Mouse (Mus musculus): Measurements from ENCODE around the gene Lrp5. TPM values are rescaled to one million over a fixed set of nuclear protein-coding genes. Genes with fewer than 3 reads are reported as not detected.
"Not testable (repeated sequence)": the region's sequence is repeated elsewhere in the genome, so short reads cannot be mapped to it uniquely, and the experiment has no call there.

Lrp5 gene
- polyA plus RNA-seq, 1 experiment = 87.8 TPM

DNA sequence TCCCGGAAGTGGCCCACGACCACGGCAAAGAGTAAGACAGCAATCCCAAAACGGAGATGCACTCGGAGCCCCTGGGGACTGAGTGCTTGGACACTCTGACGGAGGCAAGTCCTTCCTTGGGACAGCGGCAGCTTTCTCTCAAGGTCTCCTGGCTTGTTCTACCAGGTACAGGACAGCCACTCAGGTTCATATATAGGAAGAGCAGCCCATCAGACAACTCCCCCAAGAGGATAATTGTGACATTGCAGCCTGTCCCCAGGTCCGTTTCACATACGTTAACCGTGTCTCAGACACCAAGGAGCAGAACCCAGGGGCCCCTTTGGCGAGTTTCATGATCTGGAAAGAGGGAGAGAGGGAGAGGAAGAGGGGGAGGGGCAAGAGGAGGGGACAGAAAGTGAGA is 18.4 kb downstream of the Lrp5 start:
- 44% methylated on average over 11 of the region's 11 CpGs for WGBS
- Histone ChIP-seq H3K4me3 (replicated peaks; ENCODE audit: extremely low read depth, low read depth, low read length) (no peak overlapping the region), H3K4me1 (ENCODE audit: control insufficient read depth, insufficient read depth, low read length) (peaks cover 48% of the 10 kb centered on the region)
- TF ChIP-seq POLR2A (IDR thresholded peaks at IDR 0.05; ENCODE audit: borderline replicate concordance, extremely low read depth, low read depth, low read length) (no peak), CTCF (IDR thresholded peaks at IDR 0.05; ENCODE audit: insufficient read depth, low read length) (no peak)
- DNase-seq = no peak

DNA sequence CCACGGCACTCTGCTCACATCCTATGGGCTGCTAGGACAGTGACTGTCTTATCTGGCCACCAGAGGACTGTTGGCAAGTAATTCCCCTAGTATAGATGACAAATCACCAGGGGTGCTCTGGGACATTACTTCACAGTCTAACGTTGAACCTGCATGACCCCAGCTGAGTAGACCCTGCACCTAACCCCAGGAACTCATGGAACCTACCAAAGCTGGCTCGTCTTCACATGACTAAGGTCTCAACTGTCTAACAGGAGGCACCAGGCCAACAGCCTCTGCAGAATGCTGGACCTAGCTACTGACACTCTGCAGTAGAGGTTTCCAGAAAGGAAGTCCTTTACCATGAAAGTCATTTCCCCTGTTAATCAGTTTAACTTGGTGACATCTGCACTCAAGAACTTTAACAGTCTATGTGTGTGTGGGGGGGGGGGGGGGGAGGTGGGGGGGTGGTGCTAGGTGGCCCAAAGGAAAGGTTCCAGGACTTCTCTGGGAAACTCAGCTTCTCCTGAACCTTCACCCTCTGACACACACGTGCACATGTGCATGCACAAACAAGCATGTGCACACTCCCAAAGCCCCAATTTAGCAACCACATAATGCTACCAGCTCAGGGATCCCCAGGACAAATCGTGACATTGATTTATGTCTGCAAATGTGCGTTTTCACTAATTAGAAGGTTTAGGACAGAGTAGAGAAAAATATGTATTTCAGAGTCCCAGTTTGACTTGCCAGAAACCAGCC is 19.0 kb downstream of the Lrp5 start:
- H3K4me1 ChIP-seq (ENCODE audit: control insufficient read depth, insufficient read depth, low read length) = peaks cover 48% of the 10 kb centered on the region
- WGBS = 30% methylated on average over 6 of the region's 6 CpGs
- DNase-seq = no peak
- H3K4me3 ChIP-seq (replicated peaks; ENCODE audit: extremely low read depth, low read depth, low read length) = no peak overlapping the region
- TF ChIP-seq CTCF (IDR thresholded peaks at IDR 0.05; ENCODE audit: insufficient read depth, low read length) = no peak
- TF ChIP-seq POLR2A (IDR thresholded peaks at IDR 0.05; ENCODE audit: borderline replicate concordance, extremely low read depth, low read depth, low read length) = no peak

DNA sequence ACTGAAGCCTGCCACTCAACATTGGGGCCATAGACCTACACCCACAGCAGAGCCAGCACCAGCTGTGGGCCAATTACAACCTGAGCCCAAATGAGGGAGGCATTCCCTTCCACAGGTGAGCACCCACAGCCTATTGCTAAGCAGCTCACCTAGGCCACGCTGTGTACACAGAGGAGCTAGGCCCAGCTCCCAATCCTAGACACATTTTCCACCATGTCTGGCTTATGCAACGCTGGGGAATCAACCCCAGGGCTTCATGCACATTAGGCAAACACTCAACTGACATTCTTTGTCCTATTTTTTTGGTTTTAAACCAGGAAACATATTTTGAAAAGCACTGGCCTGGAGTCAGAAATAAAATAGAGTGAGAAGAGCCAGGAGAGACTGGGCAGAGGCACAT is 19.7 kb downstream of the Lrp5 start:
- DNase-seq = no peak
- no peak overlapping the region for H3K4me3 ChIP-seq (replicated peaks; ENCODE audit: extremely low read depth, low read depth, low read length)
- TF ChIP-seq POLR2A (IDR thresholded peaks at IDR 0.05; ENCODE audit: borderline replicate concordance, extremely low read depth, low read depth, low read length) = no peak
- TF ChIP-seq CTCF (IDR thresholded peaks at IDR 0.05; ENCODE audit: insufficient read depth, low read length) = no peak
- peaks cover 48% of the 10 kb centered on the region for H3K4me1 ChIP-seq (ENCODE audit: control insufficient read depth, insufficient read depth, low read length)
- 65% methylated on average over 2 of the region's 2 CpGs for WGBS

GRCm38 (mm10) chr19:3665510-3665909 is 20.9 kb downstream of the Lrp5 start:
- TF ChIP-seq CTCF (IDR thresholded peaks at IDR 0.05; ENCODE audit: insufficient read depth, low read length) (no peak), POLR2A (IDR thresholded peaks at IDR 0.05; ENCODE audit: borderline replicate concordance, extremely low read depth, low read depth, low read length) (no peak)
- Histone ChIP-seq H3K4me1 (ENCODE audit: control insufficient read depth, insufficient read depth, low read length) (peaks cover 48% of the 10 kb centered on the region), H3K4me3 (replicated peaks; ENCODE audit: extremely low read depth, low read depth, low read length) (no peak overlapping the region)
- 15% methylated on average over 5 of the region's 5 CpGs for WGBS
- no peak for DNase-seq

DNA sequence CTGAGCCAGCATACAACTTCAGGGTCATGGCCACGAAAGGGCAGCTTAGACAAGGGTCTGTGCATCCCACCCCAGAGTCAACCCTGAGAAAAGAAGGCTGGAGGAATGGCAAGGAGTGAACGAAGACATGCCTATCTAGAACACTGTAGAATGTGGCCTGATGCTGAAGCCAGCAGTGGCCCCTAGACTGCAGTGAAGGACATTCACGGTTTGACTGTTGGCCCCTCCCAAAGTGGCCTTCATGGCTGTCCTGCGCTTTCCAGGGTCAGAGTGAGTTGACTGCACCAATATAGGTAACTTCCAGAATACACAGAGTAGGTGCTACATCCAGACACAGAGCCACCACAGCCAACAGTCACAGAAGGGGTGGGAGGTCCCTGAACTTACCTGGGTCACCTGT is 28.4 kb downstream of the Lrp5 start:
- TF ChIP-seq CTCF (IDR thresholded peaks at IDR 0.05; ENCODE audit: insufficient read depth, low read length) = no peak
- TF ChIP-seq POLR2A (IDR thresholded peaks at IDR 0.05; ENCODE audit: borderline replicate concordance, extremely low read depth, low read depth, low read length) = no peak
- 98% methylated on average over 4 of the region's 4 CpGs for WGBS
- DNase-seq = no peak
- H3K4me1 ChIP-seq (ENCODE audit: control insufficient read depth, insufficient read depth, low read length) = peaks cover 22% of the 10 kb centered on the region
- no peak overlapping the region for H3K4me3 ChIP-seq (replicated peaks; ENCODE audit: extremely low read depth, low read depth, low read length)

GRCm38 (mm10) chr19:3657065-3657464 is 29.3 kb downstream of the Lrp5 start:
- not testable (repeated sequence) for DNase-seq; H3K4me3 ChIP-seq (replicated peaks; ENCODE audit: extremely low read depth, low read depth, low read length)
- WGBS = 96% methylated on average over 4 of the region's 4 CpGs
- peaks cover 22% of the 10 kb centered on the region for H3K4me1 ChIP-seq (ENCODE audit: control insufficient read depth, insufficient read depth, low read length)

GRCm38 (mm10) chr19:3656144-3656543 is 30.2 kb downstream of the Lrp5 start:
- no peak overlapping the region for H3K4me3 ChIP-seq (replicated peaks; ENCODE audit: extremely low read depth, low read depth, low read length)
- WGBS = 4% methylated on average over 1 of the region's 1 CpGs
- no peak for DNase-seq
- TF ChIP-seq POLR2A (IDR thresholded peaks at IDR 0.05; ENCODE audit: borderline replicate concordance, extremely low read depth, low read depth, low read length) = no peak
- H3K4me1 ChIP-seq (ENCODE audit: control insufficient read depth, insufficient read depth, low read length) = peaks cover 22% of the 10 kb centered on the region

DNA sequence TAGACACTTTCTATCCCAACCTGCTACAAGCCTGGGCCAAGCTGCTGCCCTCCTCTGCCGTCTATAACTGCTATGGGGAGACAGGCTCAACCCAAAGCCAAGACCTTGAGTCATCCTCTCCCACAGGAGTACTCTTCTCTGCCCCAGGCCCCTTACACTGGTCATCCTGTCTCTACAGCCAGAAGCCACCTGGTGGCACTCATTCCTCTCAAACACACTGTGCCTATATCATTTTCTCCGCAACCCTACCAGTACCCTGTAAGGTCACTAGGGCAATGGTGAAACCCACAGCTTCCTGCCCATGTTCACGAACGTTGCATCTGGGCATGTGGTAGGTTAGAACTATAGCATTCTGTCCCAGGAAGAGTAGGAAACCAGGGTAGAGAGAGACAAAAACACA is 31.4 kb downstream of the Lrp5 start:
- 50% methylated on average over 4 of the region's 4 CpGs for WGBS
- Histone ChIP-seq H3K4me1 (ENCODE audit: control insufficient read depth, insufficient read depth, low read length) (peaks cover 22% of the 10 kb centered on the region), H3K4me3 (replicated peaks; ENCODE audit: extremely low read depth, low read depth, low read length) (no peak overlapping the region)
- no peak for DNase-seq
- TF ChIP-seq CTCF (IDR thresholded peaks at IDR 0.05; ENCODE audit: insufficient read depth, low read length) (no peak), POLR2A (IDR thresholded peaks at IDR 0.05; ENCODE audit: borderline replicate concordance, extremely low read depth, low read depth, low read length) (no peak)

DNA sequence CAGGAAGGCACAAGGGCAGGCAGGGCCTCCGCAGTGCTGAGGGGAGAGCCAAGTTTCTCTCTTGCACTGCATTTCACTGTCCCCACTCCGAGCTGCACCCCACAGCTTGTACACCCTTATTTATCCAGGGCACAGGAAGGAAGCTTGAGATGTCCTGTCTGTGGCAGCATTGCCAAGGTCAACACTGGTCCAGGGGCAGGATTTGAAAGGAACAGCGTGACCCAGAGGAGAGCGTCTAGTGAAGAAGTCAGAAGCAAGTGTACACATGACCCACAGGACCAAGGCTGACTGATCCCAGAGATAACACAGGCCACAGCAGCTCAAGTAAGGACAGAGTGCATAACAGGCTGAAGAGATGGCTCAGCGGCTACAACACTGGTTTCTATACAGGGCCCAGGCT is 32.3 kb downstream of the Lrp5 start:
- DNase-seq = no peak
- 27% methylated on average over 5 of the region's 5 CpGs for WGBS
- peaks cover 22% of the 10 kb centered on the region for H3K4me1 ChIP-seq (ENCODE audit: control insufficient read depth, insufficient read depth, low read length)
- TF ChIP-seq CTCF (IDR thresholded peaks at IDR 0.05; ENCODE audit: insufficient read depth, low read length) = no peak
- TF ChIP-seq POLR2A (IDR thresholded peaks at IDR 0.05; ENCODE audit: borderline replicate concordance, extremely low read depth, low read depth, low read length) = no peak
- H3K4me3 ChIP-seq (replicated peaks; ENCODE audit: extremely low read depth, low read depth, low read length) = no peak overlapping the region

DNA sequence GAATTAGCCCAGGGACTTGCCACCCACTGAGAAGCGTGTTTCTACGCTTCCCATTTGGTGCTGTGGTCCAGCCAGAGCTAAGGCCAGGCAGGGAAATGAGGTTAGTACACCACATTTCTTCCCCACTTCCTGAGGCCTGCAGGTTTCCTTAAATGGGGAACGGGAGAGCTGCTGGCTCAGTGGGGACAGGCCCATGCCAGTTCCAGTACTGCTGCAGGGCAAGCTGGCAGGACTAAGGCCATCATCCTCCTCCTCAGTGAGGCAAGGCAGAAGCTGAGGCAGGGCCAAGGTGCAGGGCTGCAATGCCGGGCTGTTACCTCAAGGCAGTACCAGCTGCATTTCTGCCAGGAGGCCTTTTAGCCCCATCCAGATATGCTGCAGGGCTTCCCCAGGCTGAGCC is 32.9 kb downstream of the Lrp5 start:
- WGBS = 44% methylated on average over 4 of the region's 4 CpGs

More for the DNA sequence above, 32.9 kb downstream of the Lrp5 start:
- Histone ChIP-seq H3K4me3 (replicated peaks; ENCODE audit: extremely low read depth, low read depth, low read length) (no peak overlapping the region), H3K4me1 (ENCODE audit: control insufficient read depth, insufficient read depth, low read length) (peaks cover 22% of the 10 kb centered on the region)
- DNase-seq = no peak
- TF ChIP-seq POLR2A (IDR thresholded peaks at IDR 0.05; ENCODE audit: borderline replicate concordance, extremely low read depth, low read depth, low read length) (no peak), CTCF (IDR thresholded peaks at IDR 0.05; ENCODE audit: insufficient read depth, low read length) (no peak)

Measured in lung, adult 2 months (tissue).